Mouse (Mus musculus) megakaryocyte, embryonic 14.5 days (primary cell): ENCODE measurements around the gene Hacl1.

Source experiments
- FLI1 ChIP-seq: IDR thresholded peaks from 2 replicates; pipeline ENCODE4 v1.6.1; 2012; ENCODE audit warnings: low read length, inconsistent platforms, mixed read lengths
- GATA1 ChIP-seq: IDR thresholded peaks from 3 replicates; pipeline ENCODE4 v1.6.1; 2012; ENCODE audit warnings: mixed read lengths, low read length, inconsistent platforms, borderline replicate concordance

DNA sequence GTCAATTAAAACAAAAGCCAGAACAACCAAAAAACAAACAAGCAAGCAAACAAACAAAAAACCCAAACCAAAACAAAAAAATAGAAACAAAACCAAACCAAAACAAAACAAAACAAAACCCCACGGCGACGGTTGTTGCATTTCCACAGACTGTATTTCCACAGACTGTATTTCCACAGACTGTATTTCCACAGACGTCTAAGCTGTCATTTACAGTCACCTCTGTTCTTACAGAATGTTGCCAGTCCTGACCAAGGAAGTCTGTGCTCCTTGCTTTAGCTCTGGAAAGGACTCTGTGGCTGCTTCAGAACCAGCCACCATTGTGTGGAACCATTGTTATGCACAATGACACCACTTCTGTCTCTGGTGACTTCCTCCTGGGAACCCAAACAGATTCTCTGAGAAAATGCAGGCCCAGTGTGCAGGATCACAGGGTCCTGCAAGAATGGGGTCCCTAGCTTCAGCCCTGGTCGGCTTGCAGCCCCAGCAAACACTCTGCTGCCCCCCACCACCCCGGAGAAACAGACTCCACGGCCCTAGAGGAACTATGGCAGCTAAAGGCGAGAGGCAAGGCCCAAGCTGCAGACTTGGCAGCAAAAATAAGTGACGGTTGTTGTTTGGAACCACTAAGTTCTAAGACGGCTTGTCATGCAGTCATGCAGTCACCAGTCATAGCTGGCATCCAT is 30.7 kb upstream of the Hacl1 start:
- no peak for TF ChIP-seq GATA1
- TF ChIP-seq FLI1 = no peak
